Mouse (Mus musculus): ENCODE data around the gene Egr2.

Egr2 gene

GRCm38 (mm10) chr10:67571443-67571842, 36.2 kb downstream of the Egr2 start:
- POLR2A ChIA-PET: interaction anchor here in 2 of 4 experiments (0.6 to 0.9 kb wide), 2 partner anchors 19 to 260 kb away, joined by 3 read pairs; no protein-coding TSS in a partner anchor
- CTCF ChIA-PET: interaction anchor here in 3 of 4 experiments (0.7 to 1.0 kb wide), 3 partner anchors 21 to 195 kb away, joined by 3 to 4 read pairs (median 3); no protein-coding TSS in a partner anchor

DNA sequence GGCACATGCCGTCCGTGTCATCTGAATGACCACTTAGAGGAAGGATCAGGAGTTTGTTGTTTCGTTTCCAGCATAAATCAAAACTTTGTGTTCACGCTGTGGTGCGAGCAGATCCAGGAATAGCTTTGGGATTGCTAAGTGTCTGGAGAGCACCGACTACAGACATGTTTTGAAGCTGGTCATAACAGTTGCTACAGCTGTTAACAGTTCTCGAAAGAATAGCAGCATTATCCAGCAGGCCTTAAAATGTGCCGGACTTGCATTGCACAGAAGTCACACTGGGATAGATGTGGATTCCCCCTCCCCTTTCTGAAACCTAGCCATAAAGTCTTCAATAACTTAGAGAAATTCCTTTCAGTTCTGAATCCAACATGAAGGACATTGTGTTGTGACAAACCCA, 38.0 kb downstream of the Egr2 start:
- ChIA-PET POLR2A (no interaction called here), CTCF (no interaction called here)

DNA sequence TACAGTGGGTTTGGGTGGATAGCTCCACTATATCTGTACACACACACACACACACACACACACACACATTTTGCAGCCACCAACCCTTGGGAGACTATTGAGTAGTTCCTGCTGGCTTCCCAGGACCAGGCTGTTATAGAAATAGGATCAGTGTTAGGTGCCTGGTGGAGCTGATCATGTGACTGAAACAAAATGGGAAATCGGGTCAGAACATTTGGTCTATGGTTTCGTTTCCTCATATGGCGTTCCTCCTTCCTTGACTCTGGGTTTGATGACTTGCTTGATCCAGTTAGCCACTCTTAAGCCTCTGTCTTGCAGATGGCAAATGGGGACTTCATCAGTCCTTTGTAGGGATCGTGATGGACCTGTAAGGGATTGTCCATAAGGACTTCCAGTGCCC, 44.6 kb downstream of the Egr2 start:
- ChIA-PET CTCF (no interaction called here), POLR2A (interaction anchor here in 2 of 4 experiments (0.6 to 0.7 kb wide), 3 partner anchors 119 to 741 kb away, joined by 3 to 7 read pairs (median 3); no protein-coding TSS in a partner anchor)

GRCm38 (mm10) chr10:67581698-67582285, 46.5 kb downstream of the Egr2 start:
- ChIA-PET CTCF (interaction anchor here in 3 of 4 experiments (0.6 to 1.4 kb wide), 3 partner anchors 44 to 241 kb away, joined by 3 read pairs; no protein-coding TSS in a partner anchor), POLR2A (interaction anchor here in 3 of 4 experiments (0.7 to 1.2 kb wide), 3 partner anchors 18 to 650 kb away, joined by 3 to 5 read pairs (median 3); no protein-coding TSS in a partner anchor)

DNA sequence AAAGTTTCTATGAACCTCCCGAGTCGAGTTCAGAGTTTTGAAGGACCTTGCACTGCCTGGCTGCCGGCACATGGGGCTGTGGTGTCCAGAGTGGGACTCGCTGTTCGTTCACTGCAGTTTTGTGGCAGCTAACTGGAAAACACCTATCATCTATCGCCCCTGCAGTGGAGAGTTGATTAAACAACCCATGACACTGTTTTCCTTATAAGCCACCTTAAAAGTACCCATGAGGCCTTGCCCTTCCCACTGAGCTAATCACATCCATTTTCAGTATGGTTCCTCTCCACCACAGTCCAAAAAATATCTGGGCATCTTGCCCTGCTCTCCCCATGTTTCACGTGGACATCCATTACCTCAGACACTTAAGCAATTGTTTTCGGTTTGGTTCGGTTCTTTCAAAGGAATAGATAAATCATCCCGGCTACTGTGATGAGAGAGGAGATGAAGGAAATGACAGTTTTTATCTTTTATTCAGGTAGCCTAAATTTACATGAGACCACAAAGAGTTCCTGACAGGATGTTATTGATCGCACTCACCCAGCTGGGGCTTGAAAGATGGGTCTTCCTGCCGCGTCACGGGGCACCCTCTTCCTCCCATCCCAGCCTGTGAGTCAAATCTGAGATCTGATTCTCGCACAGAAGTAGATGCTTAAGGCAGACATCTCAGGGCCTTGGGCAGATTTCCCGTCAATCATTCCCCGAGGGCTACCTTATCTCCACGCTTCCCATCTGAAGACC, 50.8 kb downstream of the Egr2 start:
- POLR2A ChIA-PET: no interaction called here
- CTCF ChIA-PET: no interaction called here

Measured in embryonic stem cell, embryonic (primary cell).